Mouse (Mus musculus) lung, postnatal 4 days (tissue): ENCODE results near the gene Ptgfrn.

Experiments
- DNase-seq, 2 experiments: peaks; one replicate each; pipeline ENCODE4 v3.0.0; 2021

The Ptgfrn gene

GRCm38 (mm10) chr3:101116431-101117385 lies 6.6 kb upstream of the Ptgfrn start:
- peak; percentile 49 to 76 for DNase-seq

DNA sequence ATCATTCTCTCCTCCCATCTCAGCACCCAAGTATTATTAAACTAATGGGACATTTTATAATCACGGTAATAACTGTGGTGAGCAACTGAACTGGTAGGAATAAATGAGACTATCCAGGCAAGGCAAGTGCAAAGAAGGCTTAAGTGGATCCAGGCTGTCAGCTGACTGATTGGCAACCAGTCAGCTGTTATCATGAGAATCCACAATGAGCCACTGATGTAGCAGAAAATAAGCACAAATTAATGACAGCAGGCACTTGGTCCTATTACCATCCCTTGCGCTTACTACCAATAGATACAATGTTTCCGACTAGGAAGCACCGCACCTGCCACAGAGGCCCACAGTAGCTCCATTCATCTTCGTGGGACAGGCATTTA lies 2.4 kb upstream of the Ptgfrn start:
- DNase-seq: no peak

DNA sequence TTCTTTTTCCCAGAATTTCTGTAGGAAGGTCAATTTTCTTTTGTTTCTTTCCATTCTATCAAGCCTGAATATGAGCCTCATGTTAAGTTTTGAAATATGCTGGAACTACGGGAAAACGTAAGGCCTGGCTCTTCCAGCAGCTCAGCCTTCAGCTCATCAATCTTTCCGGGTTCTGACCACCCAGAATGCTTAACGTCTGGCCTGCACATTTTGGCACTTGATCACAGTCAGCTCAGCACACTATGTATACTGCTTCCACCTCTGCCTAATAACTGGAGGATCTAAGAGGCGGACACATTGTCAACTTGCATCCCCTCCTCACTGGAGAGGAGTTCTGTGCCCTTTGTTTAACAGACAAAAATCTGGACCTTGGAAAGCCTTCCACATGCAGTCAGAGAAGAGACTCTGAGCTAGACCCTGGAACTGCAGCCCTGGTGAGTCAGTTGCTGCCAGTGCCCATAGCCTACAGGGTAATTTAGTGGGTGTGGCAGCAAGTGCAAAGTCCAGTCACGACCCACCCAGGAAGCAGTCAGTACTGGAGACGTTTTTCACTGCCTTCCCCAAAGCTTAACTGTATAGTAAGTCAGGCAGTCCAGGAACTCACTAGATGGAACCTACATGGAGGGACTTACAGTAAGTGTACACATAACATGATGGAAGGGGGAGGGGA lies 1.9 kb upstream of the Ptgfrn start:
- DNase-seq: no peak

GRCm38 (mm10) chr3:101111321-101111720 lies 1.2 kb upstream of the Ptgfrn start:
- DNase-seq: no peak

DNA sequence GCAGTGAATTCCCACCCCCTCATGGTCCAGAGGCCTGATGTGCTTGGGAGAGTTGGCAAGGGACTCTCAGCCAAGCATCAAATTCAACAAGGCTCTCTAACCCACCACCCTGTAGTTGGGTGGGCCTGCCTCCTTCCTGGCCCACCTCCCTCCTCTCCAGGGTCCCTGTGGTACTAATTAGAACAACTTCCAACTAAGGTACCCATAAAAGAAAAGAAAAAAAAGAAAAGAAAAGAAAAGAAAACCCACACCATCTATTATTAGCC lies 693 bp upstream of the Ptgfrn start:
- DNase-seq: no peak

- peak; percentile 58 to 69 for DNase-seq
Observed at GRCm38 (mm10) chr3:101109558-101110021, 488 bp downstream of the Ptgfrn start.

DNA sequence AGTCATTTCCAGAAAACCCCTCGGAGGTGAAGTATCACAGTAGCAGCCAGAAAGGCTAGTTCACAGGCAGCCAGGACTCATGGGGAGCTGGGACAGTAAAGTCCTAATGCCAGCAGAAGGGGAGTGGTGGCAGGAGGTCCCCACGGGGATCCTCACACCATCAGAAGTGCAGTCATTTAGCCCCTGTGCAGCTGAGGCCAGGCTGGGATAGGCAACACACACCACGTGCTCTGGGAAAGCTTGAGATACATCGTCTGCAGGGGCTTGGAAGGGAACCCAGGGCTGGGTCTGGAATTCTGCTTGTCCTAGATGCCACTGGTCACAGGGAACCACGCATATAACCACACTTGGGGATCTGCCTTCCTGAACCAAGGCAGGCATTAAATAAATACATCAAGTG lies 1.2 kb downstream of the Ptgfrn start:
- no peak for DNase-seq

DNA sequence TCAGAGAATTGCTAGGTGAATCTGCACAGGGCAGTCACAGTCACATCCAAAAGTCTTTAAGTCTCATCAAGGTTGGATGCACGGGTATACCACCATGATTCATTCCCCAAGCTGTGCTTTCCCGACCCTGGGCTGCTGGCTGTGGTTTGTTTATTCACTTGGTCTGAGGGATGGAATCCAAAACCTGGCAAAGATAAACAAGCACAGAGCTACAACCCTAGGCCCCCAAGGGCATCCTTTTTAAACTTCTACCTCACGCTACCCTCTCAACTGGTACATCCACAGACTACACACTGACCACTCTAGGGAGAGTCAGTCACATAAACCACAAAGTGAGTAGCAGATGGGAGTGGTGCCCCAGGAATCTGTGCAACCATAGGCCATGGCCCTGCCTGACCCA lies 1.8 kb downstream of the Ptgfrn start:
- DNase-seq: no peak

DNA sequence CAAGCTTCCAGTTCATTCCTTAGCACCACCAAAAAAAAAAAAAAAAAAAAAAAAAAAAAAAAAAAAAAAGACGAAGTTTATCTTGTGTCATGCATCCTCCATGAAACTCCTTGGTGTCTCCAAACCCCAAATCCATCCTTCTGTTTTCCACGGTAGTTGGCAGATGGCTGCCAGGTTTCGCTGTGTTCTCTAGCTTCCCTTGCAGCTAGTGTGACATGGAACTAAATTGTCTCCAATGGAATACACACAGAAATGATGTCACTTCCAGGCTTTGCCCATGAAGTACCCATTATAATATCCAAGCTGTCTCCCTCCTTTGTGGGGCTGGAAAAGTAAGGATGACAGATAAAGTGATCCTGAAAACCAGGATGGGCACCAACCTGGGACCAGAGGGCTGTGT lies 3.8 kb downstream of the Ptgfrn start:
- DNase-seq: no peak

DNA sequence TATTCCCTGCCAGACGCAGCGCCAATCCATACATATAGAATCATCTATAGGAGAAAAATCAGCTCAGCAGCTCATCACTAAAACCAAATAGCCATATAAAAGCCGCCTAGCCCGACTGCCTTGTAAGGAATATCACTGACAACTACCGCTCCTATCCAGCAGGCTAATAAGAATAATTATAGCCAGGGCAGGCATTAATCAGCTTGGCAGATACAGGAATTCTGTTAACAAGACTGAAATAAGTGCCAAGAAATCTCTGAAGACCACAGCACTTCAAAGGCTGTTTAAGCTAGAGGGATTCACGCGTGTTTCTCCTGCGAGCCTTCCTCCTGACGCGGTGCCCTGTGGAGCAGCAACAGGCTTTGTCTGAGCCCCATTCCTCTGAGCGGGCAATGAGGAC lies 4.6 kb downstream of the Ptgfrn start:
- no peak for DNase-seq

DNA sequence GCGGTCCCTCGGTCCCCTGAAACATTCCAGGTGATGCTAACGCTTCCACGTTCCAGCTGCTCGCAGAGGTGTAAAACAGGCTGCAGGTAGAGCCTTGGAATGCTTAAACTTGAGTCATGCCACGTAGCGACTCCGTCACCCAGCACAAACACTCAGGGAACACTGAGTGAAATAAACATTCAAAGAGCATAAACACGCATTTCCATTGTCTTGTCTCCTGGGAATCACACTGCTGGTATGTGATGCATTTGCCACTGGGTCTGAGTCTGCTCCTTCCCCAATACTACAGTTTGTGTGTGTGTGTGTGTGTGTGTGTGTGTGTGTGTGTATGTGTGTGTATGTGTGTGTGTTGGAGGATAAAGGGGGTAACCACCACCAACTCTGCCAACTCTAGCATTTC lies 5.2 kb downstream of the Ptgfrn start:
- DNase-seq: no peak

GRCm38 (mm10) chr3:101103770-101104169 lies 6.3 kb downstream of the Ptgfrn start:
- no peak for DNase-seq

GRCm38 (mm10) chr3:101102106-101102505 lies 8.0 kb downstream of the Ptgfrn start:
- DNase-seq: no peak

GRCm38 (mm10) chr3:101101184-101101583 lies 8.9 kb downstream of the Ptgfrn start:
- DNase-seq: no peak

GRCm38 (mm10) chr3:101099701-101100357 lies 10.2 kb downstream of the Ptgfrn start:
- no peak for DNase-seq

DNA sequence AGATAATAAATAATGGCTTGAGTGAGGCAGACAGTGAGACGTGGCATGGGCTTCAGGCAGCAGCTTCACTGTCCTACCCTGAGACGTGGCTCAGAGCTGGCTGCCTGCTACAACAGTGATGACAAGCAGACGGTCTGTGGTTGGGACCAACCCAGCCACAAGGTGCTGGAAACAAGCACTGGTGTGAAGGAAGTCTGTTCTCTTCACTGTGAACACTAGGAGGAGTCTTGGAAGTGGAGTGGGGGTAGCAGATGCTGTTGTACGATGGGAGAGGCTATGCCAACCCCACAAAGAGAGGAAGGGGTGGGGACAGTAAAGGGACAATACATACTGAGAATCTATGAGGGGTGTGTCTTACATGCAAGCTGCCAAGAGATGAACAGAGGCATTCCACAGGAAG lies 12.0 kb downstream of the Ptgfrn start:
- peak in 1 of 2 experiments; percentile 45 for DNase-seq

GRCm38 (mm10) chr3:101097146-101097800 lies 12.8 kb downstream of the Ptgfrn start:
- no peak for DNase-seq

DNA sequence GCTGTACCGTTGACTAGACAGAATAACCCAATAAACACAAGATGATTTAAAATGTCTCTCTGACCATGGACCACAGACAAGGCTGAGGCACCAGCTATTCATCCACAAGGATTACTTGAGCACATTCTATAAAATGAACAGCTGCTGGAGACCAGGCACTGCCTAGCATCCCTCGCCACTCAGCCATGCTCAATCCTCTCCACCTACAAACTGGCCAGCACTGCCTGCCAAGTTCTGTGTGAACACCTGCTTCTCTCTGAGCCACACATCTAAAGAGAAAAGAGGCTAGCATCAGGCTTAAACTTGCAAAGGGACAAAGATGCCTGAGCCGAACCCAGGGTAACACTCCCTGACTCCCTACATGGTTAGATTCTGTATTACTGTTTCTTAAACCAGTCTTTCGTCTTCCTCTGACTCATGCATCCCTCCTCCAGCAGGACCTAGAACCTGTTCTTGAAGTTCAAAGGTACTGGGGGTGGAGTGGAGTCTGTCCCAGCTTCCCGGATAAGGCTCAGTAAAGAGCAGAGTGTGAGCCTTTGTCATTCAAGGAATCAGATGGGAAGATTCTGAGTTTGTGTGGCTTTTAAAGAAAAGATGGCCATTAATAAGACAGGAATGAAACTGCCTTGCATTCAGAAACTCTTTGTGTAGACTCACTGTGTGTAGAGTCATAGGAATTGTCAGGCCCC lies 14.2 kb downstream of the Ptgfrn start:
- no peak for DNase-seq

DNA sequence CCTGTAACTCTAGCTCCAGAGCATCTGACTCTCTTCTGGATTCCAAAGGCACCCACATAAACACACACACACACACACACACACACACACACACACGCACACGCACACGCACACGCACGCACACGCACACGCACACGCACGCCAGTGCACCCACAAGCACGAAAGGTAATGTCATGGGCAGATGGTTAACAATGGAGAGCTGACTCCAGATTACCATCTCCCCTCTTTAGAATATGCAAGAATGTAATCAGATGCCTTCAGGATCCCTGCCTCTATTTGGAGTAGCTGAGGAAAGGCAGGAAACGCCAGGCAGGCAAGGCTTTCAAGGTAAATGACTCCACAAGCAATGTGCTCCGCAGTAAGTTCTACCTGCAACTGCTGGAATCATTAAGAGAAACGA lies 17.9 kb downstream of the Ptgfrn start:
- no peak for DNase-seq

GRCm38 (mm10) chr3:101086584-101087445 lies 23.3 kb downstream of the Ptgfrn start:
- no peak for DNase-seq

- DNase-seq: no peak
Observed at GRCm38 (mm10) chr3:101080925-101081324, 29.2 kb downstream of the Ptgfrn start.

- DNase-seq: peak in 1 of 2 experiments; percentile 59
Observed at GRCm38 (mm10) chr3:101078344-101078743, 31.7 kb downstream of the Ptgfrn start.
